Mouse (Mus musculus) embryonic facial prominence, embryonic 12.5 days (tissue): ENCODE data around the gene Fryl. TPM values are rescaled to one million over a fixed set of nuclear protein-coding genes. Genes with fewer than 3 reads are reported as not detected.

Experiments used
- ATAC-seq: fragments of 200-750 bp; cut with Nextera tagmentation; 2 replicates; pipeline ENCODE4 v1.8.0; 2017; ENCODE audit not compliant: insufficient number of reproducible peaks, insufficient read depth, low FRiP score, low TSS enrichment
- H3K27ac ChIP-seq: fragments of 300-500 bp; sonication (generic); 2 replicates; pipeline ENCODE4 v1.5.1; 2016; ENCODE audit warnings: mild to moderate bottlenecking
- H3K27me3 ChIP-seq: fragments of 300-500 bp; sonication (generic); 2 replicates; pipeline ENCODE4 v1.6.1; 2016; ENCODE audit warnings: mild to moderate bottlenecking, moderate library complexity
- H3K36me3 ChIP-seq: fragments of 300-500 bp; sonication (generic); 2 replicates; pipeline ENCODE4 v1.6.1; 2016; ENCODE audit warnings: mild to moderate bottlenecking
- H3K4me1 ChIP-seq: fragments of 300-500 bp; sonication (generic); 2 replicates; pipeline ENCODE4 v1.6.1; 2016
- H3K4me2 ChIP-seq: fragments of 300-500 bp; sonication (generic); replicated peaks from 2 replicates; pipeline ENCODE4 v1.6.1; 2016; ENCODE audit warnings: mild to moderate bottlenecking, moderate library complexity
- H3K4me3 ChIP-seq: fragments of 300-500 bp; sonication (generic); 2 replicates; pipeline ENCODE4 v1.5.1; 2016; ENCODE audit warnings: mild to moderate bottlenecking
- H3K9ac ChIP-seq: fragments of 300-500 bp; sonication (generic); 2 replicates; pipeline ENCODE4 v1.6.1; 2016; ENCODE audit warnings: mild to moderate bottlenecking, moderate library complexity
- H3K9me3 ChIP-seq: fragments of 300-500 bp; sonication (generic); 2 replicates; pipeline ENCODE4 v1.6.1; 2016; ENCODE audit warnings: mild to moderate bottlenecking, moderate library complexity
- WGBS: fragments of 180-500 bp; shearing (Covaris S2); methylation state at CpG from one replicate; pipeline ENCODE4 v1.1.7; 2016; 5-methylcytosine and 5-hydroxymethylcytosine counted together
- polyA plus RNA-seq: library from polyadenylated mRNA; unstranded; fragments of >200 nt; fragmentation: Nextera tagmentation; extraction: Ambion mirVana; gene quantifications from 2 replicates; pipeline ENCODE4 v1.2.1, GENCODE M21; 2016

Fryl gene
- polyA plus RNA-seq, 1 experiment from 2014 or later, result 28.6 TPM

DNA sequence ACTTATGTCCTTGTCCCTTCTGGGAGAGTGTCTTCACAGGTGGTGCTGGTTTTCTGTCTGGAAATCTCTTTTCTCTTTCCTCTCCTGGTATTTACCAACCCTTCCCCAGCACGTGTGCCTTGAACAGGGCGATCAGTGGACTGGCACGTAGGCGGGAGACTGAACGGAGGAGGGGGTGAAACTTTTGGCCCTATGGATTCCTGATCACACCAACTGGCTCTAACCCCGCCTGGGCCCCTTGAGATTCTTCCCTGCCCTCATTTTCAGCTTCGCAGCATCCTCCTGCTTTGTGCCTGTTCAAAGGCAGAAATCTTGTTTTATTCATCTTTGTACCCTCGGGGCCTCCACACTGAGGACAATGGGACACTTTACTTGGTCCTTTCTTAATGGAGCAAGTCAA, 262.0 kb downstream of the Fryl start:
- Histone ChIP-seq H3K9me3 (no peaks in the 10 kb centered on the region), H3K4me3 (no peak overlapping the region), H3K27me3 (no peaks in the 10 kb centered on the region), H3K4me2 (no peak overlapping the region), H3K9ac (no peak overlapping the region), H3K27ac (no peak overlapping the region), H3K36me3 (no peaks in the 10 kb centered on the region), H3K4me1 (peaks cover 5% of the 10 kb centered on the region; the same call in 1 of the 2 replicates)
- 46% methylated on average over 8 of the region's 8 CpGs for WGBS
- ATAC-seq, result no peak

GRCm38 (mm10) chr5:72992474-72992873, 263.9 kb downstream of the Fryl start:
- no peak overlapping the region for H3K27ac ChIP-seq
- ATAC-seq, result no peak
- no peaks in the 10 kb centered on the region for H3K9me3 ChIP-seq
- no peak overlapping the region for H3K4me2 ChIP-seq
- H3K9ac ChIP-seq, result no peak overlapping the region
- H3K4me3 ChIP-seq, result no peak overlapping the region
- no peaks in the 10 kb centered on the region for H3K36me3 ChIP-seq
- peaks cover 5% of the 10 kb centered on the region; the same call in 1 of the 2 replicates for H3K4me1 ChIP-seq
- H3K27me3 ChIP-seq, result no peaks in the 10 kb centered on the region
- 92% methylated on average over 1 of the region's 1 CpGs for WGBS

GRCm38 (mm10) chr5:72989756-72990155, 266.7 kb downstream of the Fryl start:
- Histone ChIP-seq H3K4me1 (no peaks in the 10 kb centered on the region; the same call in 1 of the 2 replicates), H3K9ac (no peak overlapping the region), H3K27me3 (no peaks in the 10 kb centered on the region), H3K36me3 (no peaks in the 10 kb centered on the region), H3K4me3 (no peak overlapping the region), H3K4me2 (no peak overlapping the region), H3K9me3 (no peaks in the 10 kb centered on the region), H3K27ac (no peak overlapping the region)
- ATAC-seq, result no peak
- WGBS, result 51% methylated on average over 8 of the region's 8 CpGs

GRCm38 (mm10) chr5:72987786-72988185, 268.6 kb downstream of the Fryl start:
- Histone ChIP-seq H3K27ac (no peak overlapping the region), H3K9ac (no peak overlapping the region), H3K4me1 (no peaks in the 10 kb centered on the region), H3K4me2 (no peak overlapping the region), H3K27me3 (no peaks in the 10 kb centered on the region), H3K36me3 (no peaks in the 10 kb centered on the region), H3K4me3 (no peak overlapping the region), H3K9me3 (no peaks in the 10 kb centered on the region)
- no peak for ATAC-seq
- WGBS, result 76% methylated on average over 7 of the region's 7 CpGs

- H3K36me3 ChIP-seq, result peaks cover 10% of the 10 kb centered on the region
- H3K4me1 ChIP-seq, result peaks cover 6% of the 10 kb centered on the region; the same call in 1 of the 2 replicates
- H3K27ac ChIP-seq, result no peak overlapping the region
- H3K4me2 ChIP-seq, result no peak overlapping the region
- no peak for ATAC-seq
- no peak overlapping the region for H3K4me3 ChIP-seq
- H3K9ac ChIP-seq, result no peak overlapping the region
- H3K9me3 ChIP-seq, result no peaks in the 10 kb centered on the region
- WGBS, result 14% methylated on average over 2 of the region's 2 CpGs
- no peaks in the 10 kb centered on the region for H3K27me3 ChIP-seq
Measured at GRCm38 (mm10) chr5:72984091-72984490, 272.3 kb downstream of the Fryl start.

GRCm38 (mm10) chr5:72976539-72976938, 279.9 kb downstream of the Fryl start:
- H3K9me3 ChIP-seq, result no peaks in the 10 kb centered on the region
- no peak overlapping the region for H3K27ac ChIP-seq
- H3K36me3 ChIP-seq, result peaks cover 32% of the 10 kb centered on the region
- H3K9ac ChIP-seq, result no peak overlapping the region
- no peak overlapping the region for H3K4me2 ChIP-seq
- H3K4me1 ChIP-seq, result 0 out of 2 replicates have a peak, but pooled peaks cover 2% of the 10 kb centered on the region
- H3K27me3 ChIP-seq, result no peaks in the 10 kb centered on the region
- 80% methylated on average over 4 of the region's 4 CpGs for WGBS
- no peak overlapping the region for H3K4me3 ChIP-seq
- ATAC-seq, result no peak

GRCm38 (mm10) chr5:72975996-72976395, 280.4 kb downstream of the Fryl start:
- 92% methylated on average over 6 of the region's 6 CpGs for WGBS
- H3K36me3 ChIP-seq, result peaks cover 31% of the 10 kb centered on the region
- H3K4me1 ChIP-seq, result no peaks in the 10 kb centered on the region

GRCm38 (mm10) chr5:72974602-72975001, 281.8 kb downstream of the Fryl start, which contains the start of gene Gm10135:
Gene Gm10135 (minus strand): TSS chr5:72974702.
- peaks cover 28% of the 10 kb centered on the region for H3K36me3 ChIP-seq
- no peaks in the 10 kb centered on the region for H3K27me3 ChIP-seq
- no peak within 1 kb of the TSS for H3K4me2 ChIP-seq
- 94% methylated on average over 7 of the region's 7 CpGs for WGBS
- H3K9ac ChIP-seq, result no peak within 1 kb of the TSS
- no peaks in the 10 kb centered on the region for H3K4me1 ChIP-seq
- no peak for ATAC-seq
- H3K4me3 ChIP-seq, result no peak within 1 kb of the TSS
- no peaks in the 10 kb centered on the region for H3K9me3 ChIP-seq
- H3K27ac ChIP-seq, result no peak within 1 kb of the TSS

More at GRCm38 (mm10) chr5:72975996-72976395, 280.4 kb downstream of the Fryl start:
- H3K27me3 ChIP-seq, result no peaks in the 10 kb centered on the region
- H3K4me2 ChIP-seq, result no peak overlapping the region
- no peaks in the 10 kb centered on the region for H3K9me3 ChIP-seq
- no peak overlapping the region for H3K4me3 ChIP-seq
- H3K27ac ChIP-seq, result no peak overlapping the region
- ATAC-seq, result no peak
- H3K9ac ChIP-seq, result no peak overlapping the region

GRCm38 (mm10) chr5:72972934-72973333, 283.5 kb downstream of the Fryl start:
- WGBS, result 63% methylated on average over 5 of the region's 5 CpGs
- Histone ChIP-seq H3K9ac (no peak overlapping the region), H3K4me2 (no peak overlapping the region), H3K36me3 (peaks cover 37% of the 10 kb centered on the region), H3K27me3 (no peaks in the 10 kb centered on the region), H3K9me3 (no peaks in the 10 kb centered on the region), H3K4me1 (no peaks in the 10 kb centered on the region), H3K4me3 (no peak overlapping the region), H3K27ac (no peak overlapping the region; the same call in 1 of the 2 replicates)
- no peak for ATAC-seq

- no peak overlapping the region for H3K4me2 ChIP-seq
- no peaks in the 10 kb centered on the region for H3K9me3 ChIP-seq
- H3K27ac ChIP-seq, result no peak overlapping the region; the same call in 1 of the 2 replicates
- 75% methylated on average over 4 of the region's 4 CpGs for WGBS
- H3K4me1 ChIP-seq, result no peaks in the 10 kb centered on the region
- peaks cover 37% of the 10 kb centered on the region for H3K36me3 ChIP-seq
- no peak overlapping the region for H3K4me3 ChIP-seq
- H3K9ac ChIP-seq, result no peak overlapping the region
- ATAC-seq, result no peak
- no peaks in the 10 kb centered on the region for H3K27me3 ChIP-seq
Measured at GRCm38 (mm10) chr5:72972435-72972834, 284.0 kb downstream of the Fryl start.
